Comparison of ENCODE assay signal across 8 mouse cellular contexts in the genomic region with DNA sequence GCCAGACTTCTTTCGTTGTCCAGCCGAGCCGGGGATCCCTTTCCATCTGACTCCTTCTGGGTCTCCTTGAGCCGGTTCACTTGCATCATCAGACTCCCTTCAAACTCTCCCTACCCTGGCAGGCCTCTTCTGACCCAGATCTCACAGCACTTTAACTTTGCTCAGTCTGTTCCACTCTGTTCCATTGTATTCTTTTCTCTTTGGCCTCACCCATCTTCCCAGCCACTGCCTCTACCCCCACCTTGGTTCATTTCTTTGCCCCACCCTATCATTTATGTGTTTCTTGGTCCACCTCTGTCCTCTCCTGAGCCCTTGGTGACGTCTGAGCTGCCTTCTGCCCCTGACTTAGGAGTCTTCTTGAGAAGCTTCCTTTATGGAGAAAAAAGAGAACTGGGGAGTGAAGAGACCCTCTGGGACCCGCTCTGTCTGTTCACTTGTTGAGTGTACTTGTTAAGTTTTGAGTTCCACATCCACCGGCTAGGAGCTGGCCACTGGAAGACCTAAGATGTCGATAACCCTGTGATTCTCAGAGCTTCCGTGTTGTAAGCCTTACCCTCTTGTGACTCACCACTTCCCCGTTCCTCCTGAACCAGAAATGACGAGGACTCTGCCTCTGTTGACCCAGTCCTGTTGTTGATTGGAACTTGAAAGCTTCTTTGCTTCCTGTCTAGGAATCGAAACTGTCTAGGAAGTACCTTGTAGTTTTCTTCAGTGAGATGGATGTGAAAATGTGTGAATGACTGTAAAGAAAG. TPM values are rescaled to one million over a fixed set of nuclear protein-coding genes. Genes with fewer than 3 reads are reported as not detected.
DNase-seq lines count a peak whose midpoint lies in the region; ATAC-seq and TF ChIP-seq lines count a peak whose summit lies in the region.

No protein-coding gene starts in this region.

- H3K4me3 ChIP-seq in forebrain, embryonic 11.5 days (ENCODE audit: low read depth, low read length) = peak overlapping the region; percentile 91
- H3K4me3 ChIP-seq in hindbrain, embryonic 15.5 days = peak overlapping the region; percentile 95
- H3K4me3 ChIP-seq in liver, embryonic 14.5 days (ENCODE audit: insufficient read depth in 1 of 2, low read depth in 2 of 2, low read length in 2 of 2) = peak overlapping the region; percentile 95 to 98

- no peak for TF ChIP-seq CTCF in liver, embryonic 14.5 days (IDR thresholded peaks at IDR 0.05; ENCODE audit: low read depth)

- no peak for TF ChIP-seq EP300 in liver, embryonic 14.5 days (IDR thresholded peaks at IDR 0.05; ENCODE audit: low read depth)

- no peaks in the 10 kb centered on the region for H3K27me3 ChIP-seq in forebrain, embryonic 11.5 days (ENCODE audit: control insufficient read depth, insufficient read depth, low read length)
- no peaks in the 10 kb centered on the region for H3K27me3 ChIP-seq in hindbrain, embryonic 15.5 days
- H3K27me3 ChIP-seq in liver, embryonic 14.5 days (ENCODE audit: control insufficient read depth, insufficient read depth, low read length) = no peaks in the 10 kb centered on the region

- no peaks in the 10 kb centered on the region for H3K9me3 ChIP-seq in forebrain, embryonic 11.5 days (ENCODE audit: control insufficient read depth, low read length)
- H3K9me3 ChIP-seq in hindbrain, embryonic 15.5 days = no peaks in the 10 kb centered on the region
- H3K9me3 ChIP-seq in liver, embryonic 14.5 days (ENCODE audit: control insufficient read depth, low read length) = no peaks in the 10 kb centered on the region

- peak overlapping the region; percentile 98 for H3K4me2 ChIP-seq in forebrain, embryonic 11.5 days (ENCODE audit: low read depth, low read length, severe bottlenecking)
- H3K4me2 ChIP-seq in hindbrain, embryonic 15.5 days = peak overlapping the region; percentile 84
- H3K4me2 ChIP-seq in liver, embryonic 14.5 days (ENCODE audit: low read depth) = peak overlapping the region; percentile 77

- peak overlapping the region; percentile 93 for H3K9ac ChIP-seq in forebrain, embryonic 11.5 days (ENCODE audit: low read length)
- H3K9ac ChIP-seq in hindbrain, embryonic 15.5 days = peak overlapping the region; percentile 97
- H3K9ac ChIP-seq in liver, embryonic 14.5 days (replicated peaks) = peak overlapping the region; percentile 98

- peak; percentile 65 to 73 for DNase-seq in B cell, adult 2 months
- peak; percentile 75 for DNase-seq in MEL-GATA-1-ER (ENCODE audit: extremely low read depth, low read depth)
- DNase-seq in forebrain, embryonic 11.5 days (ENCODE audit: low spot score) = no peak
- DNase-seq in liver, embryonic 14.5 days (ENCODE audit: low read depth in 3 of 3, low spot score in 3 of 3) = peak; percentile 47 to 68 (median 55)
- peak; percentile 92 for DNase-seq in naive thymus-derived CD4-positive, alpha-beta T cell, adult 2 months (ENCODE audit: low read depth)
- no peak for DNase-seq in right cerebral cortex, postnatal 36 days (ENCODE audit: low spot score in 2 of 2)
- DNase-seq in left cerebral cortex, adult 11 months (ENCODE audit: low spot score) = no peak

- ATAC-seq in forebrain, embryonic 11.5 days (replicated peaks; ENCODE audit: low FRiP score) = peak; percentile 26; the same call in 1 of the 2 replicates
- no peak for ATAC-seq in hindbrain, embryonic 15.5 days (ENCODE audit: low FRiP score, low read depth)
- peak; percentile 3; the same call in 1 of the 2 replicates for ATAC-seq in liver, embryonic 14.5 days (ENCODE audit: insufficient read depth)

- peaks cover 8% of the 10 kb centered on the region; the same call in 1 of the 2 replicates for H3K4me1 ChIP-seq in forebrain, embryonic 11.5 days (replicated peaks; ENCODE audit: control insufficient read depth, insufficient read depth, low read length)
- H3K4me1 ChIP-seq in hindbrain, embryonic 15.5 days (replicated peaks) = peaks cover 31% of the 10 kb centered on the region
- peaks cover 23 to 29% of the 10 kb centered on the region in 2 experiments for H3K4me1 ChIP-seq in liver, embryonic 14.5 days (replicated peaks; ENCODE audit: control insufficient read depth in 2 of 2, insufficient read depth in 2 of 2, low read length in 1 of 2)

- no peaks in the 10 kb centered on the region for H3K36me3 ChIP-seq in forebrain, embryonic 11.5 days (ENCODE audit: control insufficient read depth, insufficient read depth, low read length)
- no peaks in the 10 kb centered on the region; the same call in 1 of the 2 replicates for H3K36me3 ChIP-seq in hindbrain, embryonic 15.5 days
- H3K36me3 ChIP-seq in liver, embryonic 14.5 days (replicated peaks; ENCODE audit: control insufficient read depth, insufficient read depth, low read depth) = peaks cover 4% of the 10 kb centered on the region; the same call in 1 of the 2 replicates

- H3K27ac ChIP-seq in forebrain, embryonic 11.5 days (ENCODE audit: low read depth, low read length) = peak overlapping the region; percentile 53
- peak overlapping the region; percentile 80 for H3K27ac ChIP-seq in hindbrain, embryonic 15.5 days (replicated peaks)
- H3K27ac ChIP-seq in liver, embryonic 14.5 days = peak overlapping the region; percentile 91

- WGBS in forebrain, embryonic 11.5 days = 24% methylated on average over 12 of the region's 12 CpGs
- WGBS in hindbrain, embryonic 15.5 days = 20% methylated on average over 12 of the region's 12 CpGs
- 0% methylated on average over 12 of the region's 12 CpGs for WGBS in liver, embryonic 14.5 days (ENCODE audit: insufficient replicate concordance)

RNA-seq across cellular contexts. Expression of a gene that starts 6.2 kb away (rescaled TPM):
- polyA plus RNA-seq in forebrain, embryonic 11.5 days (2014; fragmentation: Nextera tagmentation; extraction: Ambion mirVana) = 13.3 and 16.7 TPM in 2 replicates
- polyA plus RNA-seq in hindbrain, embryonic 15.5 days (2015; fragmentation: Nextera tagmentation; extraction: Ambion mirVana) = 26.4 and 32.0 TPM in 2 replicates
- 48.0 and 84.2 TPM in 2 replicates for polyA plus RNA-seq in liver, embryonic 14.5 days (2012; rRNA removed)
- 8.1 and 9.1 TPM in 2 replicates for polyA plus RNA-seq in liver, embryonic 14.5 days (2014; fragmentation: Nextera tagmentation; extraction: Ambion mirVana)

RNA-seq across cellular contexts. Expression of a gene that starts 44.4 kb away (rescaled TPM):
- polyA plus RNA-seq in forebrain, embryonic 11.5 days (2014; fragmentation: Nextera tagmentation; extraction: Ambion mirVana) = 1.0 TPM in 1 of 2 replicates, not detected in the other
- polyA plus RNA-seq in hindbrain, embryonic 15.5 days (2015; fragmentation: Nextera tagmentation; extraction: Ambion mirVana) = 0.76 and 0.79 TPM in 2 replicates
- polyA plus RNA-seq in liver, embryonic 14.5 days (2012; rRNA removed) = 0.35 TPM in 1 of 2 replicates, not detected in the other
- polyA plus RNA-seq in liver, embryonic 14.5 days (2014; fragmentation: Nextera tagmentation; extraction: Ambion mirVana) = 0.32 TPM in 1 of 2 replicates, not detected in the other

RNA-seq across cellular contexts. Expression of a gene that starts 44.6 kb away (rescaled TPM):
- polyA plus RNA-seq in forebrain, embryonic 11.5 days (2014; fragmentation: Nextera tagmentation; extraction: Ambion mirVana) = 1.5 and 2.1 TPM in 2 replicates
- polyA plus RNA-seq in hindbrain, embryonic 15.5 days (2015; fragmentation: Nextera tagmentation; extraction: Ambion mirVana) = 2.0 and 2.7 TPM in 2 replicates
- 3.6 and 3.9 TPM in 2 replicates for polyA plus RNA-seq in liver, embryonic 14.5 days (2012; rRNA removed)
- polyA plus RNA-seq in liver, embryonic 14.5 days (2014; fragmentation: Nextera tagmentation; extraction: Ambion mirVana) = 1.1 and 2.2 TPM in 2 replicates

RNA-seq across cellular contexts. Expression of a gene that starts 54.2 kb away (rescaled TPM):
- 10.0 and 10.6 TPM in 2 replicates for polyA plus RNA-seq in forebrain, embryonic 11.5 days (2014; fragmentation: Nextera tagmentation; extraction: Ambion mirVana)
- 16.9 and 18.6 TPM in 2 replicates for polyA plus RNA-seq in hindbrain, embryonic 15.5 days (2015; fragmentation: Nextera tagmentation; extraction: Ambion mirVana)
- 18.7 and 27.6 TPM in 2 replicates for polyA plus RNA-seq in liver, embryonic 14.5 days (2012; rRNA removed)
- 30.2 and 35.4 TPM in 2 replicates for polyA plus RNA-seq in liver, embryonic 14.5 days (2014; fragmentation: Nextera tagmentation; extraction: Ambion mirVana)

Comparison
In these comparisons a context has a peak if more than half of its experiments do, and no peak if none do; other contexts are left out.
1. DNase-seq: peak in B cell, adult 2 months (2 of 2), MEL-GATA-1-ER (single experiment), liver, embryonic 14.5 days (3 of 3) and naive thymus-derived CD4-positive, alpha-beta T cell, adult 2 months (single experiment); none in forebrain, embryonic 11.5 days (single experiment), right cerebral cortex, postnatal 36 days (0 of 2) and left cerebral cortex, adult 11 months (single experiment).
2. Peak in every context shown above with its lines, with median percentiles within 50 percentile points of each other: H3K27ac ChIP-seq, H3K4me2 ChIP-seq, H3K4me3 ChIP-seq and H3K9ac ChIP-seq.